14 mouse cellular contexts compared by ENCODE assay signal in the genomic region with DNA sequence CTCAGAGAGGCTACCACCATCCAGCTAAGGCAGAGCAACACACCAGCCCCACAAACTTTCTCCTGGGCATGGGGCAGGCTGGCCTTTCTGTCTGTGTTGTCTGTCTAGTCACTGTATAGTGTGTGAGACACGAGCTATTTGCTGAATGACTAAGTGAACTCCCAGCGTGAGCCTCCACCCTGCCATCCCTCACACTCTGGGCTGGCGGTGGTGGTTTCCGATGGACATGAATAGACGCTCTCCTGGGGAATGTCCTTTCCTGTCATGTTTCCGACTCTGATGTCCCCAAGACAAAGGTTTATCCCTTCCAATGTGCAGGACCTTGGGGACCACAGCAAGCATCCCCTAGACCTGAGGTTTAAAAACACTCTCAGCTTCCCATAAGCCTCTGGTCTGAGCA.
"Had no signal": no experiment of that assay in that cellular context is flagged by ENCODE, and none has a peak within 500 bp of the region (broad histone marks: within the 10 kb centered on the region; RNA-seq: fewer than 3 reads in every experiment).

No protein-coding gene starts in this region.

- DNase-seq: lung, adult 2 months; lung, postnatal 14 days; right cerebral cortex, postnatal 14 days; thymus, adult 2 months; thymus, postnatal 36 days had no signal

- H3K9ac ChIP-seq: liver, embryonic 15.5 days; stomach, embryonic 15.5 days had no signal

- H3K4me2 ChIP-seq: liver, embryonic 11.5 days; liver, embryonic 15.5 days; midbrain, embryonic 11.5 days; stomach, embryonic 15.5 days had no signal

- H3K36me3 ChIP-seq: limb, embryonic 10.5 days; liver, embryonic 15.5 days; stomach, embryonic 15.5 days had no signal

- ATAC-seq: midbrain, embryonic 16.5 days had no signal

- H3K4me3 ChIP-seq: left cerebral cortex, adult 2 months; limb, embryonic 10.5 days; liver, embryonic 15.5 days; megakaryocyte, embryonic 14.5 days; stomach, embryonic 15.5 days had no signal

- H3K9me3 ChIP-seq: limb, embryonic 10.5 days; liver, embryonic 15.5 days; stomach, embryonic 15.5 days had no signal

- H3K27ac ChIP-seq: left cerebral cortex, adult 2 months; limb, embryonic 10.5 days; liver, embryonic 15.5 days; macrophage; stomach, embryonic 15.5 days had no signal
